Mouse (Mus musculus): ENCODE results near the gene Cby1. TPM values are rescaled to one million over a fixed set of nuclear protein-coding genes. Genes with fewer than 3 reads are reported as not detected.
"Not testable (repeated sequence)": the region's sequence is repeated elsewhere in the genome, so short reads cannot be mapped to it uniquely, and the experiment has no call there.

Gene Cby1
- polyA plus RNA-seq, 1 experiment from 2014 or later: 85.5 TPM

GRCm38 (mm10) chr15:79670249-79670971 lies 11.4 kb downstream of the Cby1 start, which contains the start of gene Tomm22:
Gene Tomm22 (plus strand): TSS chr15:79670861.
- peak within 1 kb of the TSS; percentile 88 for H3K9ac ChIP-seq
- H3K36me3 ChIP-seq (replicated peaks; ENCODE audit: control insufficient read depth, insufficient read depth): peaks cover 59% of the 10 kb centered on the region
- H3K9me3 ChIP-seq (ENCODE audit: control insufficient read depth, low read length): no peaks in the 10 kb centered on the region
- H3K27me3 ChIP-seq (ENCODE audit: control insufficient read depth, insufficient read depth, low read length): no peaks in the 10 kb centered on the region
- H3K4me1 ChIP-seq (replicated peaks; ENCODE audit: control insufficient read depth, insufficient read depth, low read length): peaks cover 4% of the 10 kb centered on the region; the same call in 1 of the 2 replicates
- no peak within 1 kb of the TSS for H3K27ac ChIP-seq
- peak; percentile 96 for ATAC-seq (ENCODE audit: low FRiP score)
- peak within 1 kb of the TSS; percentile 93 for H3K4me3 ChIP-seq (replicated peaks; ENCODE audit: low read length)
- WGBS: 21% methylated on average over 32 of the region's 33 CpGs
- peak; percentile 94 for DNase-seq (ENCODE audit: low spot score)
- peak within 1 kb of the TSS; percentile 79 for H3K4me2 ChIP-seq (replicated peaks)

GRCm38 (mm10) chr15:79670972-79671299 lies 11.9 kb downstream of the Cby1 start:
- Histone ChIP-seq H3K27me3 (ENCODE audit: control insufficient read depth, insufficient read depth, low read length) (no peaks in the 10 kb centered on the region), H3K36me3 (replicated peaks; ENCODE audit: control insufficient read depth, insufficient read depth) (peaks cover 59% of the 10 kb centered on the region), H3K9ac (peak overlapping the region; percentile 88), H3K9me3 (ENCODE audit: control insufficient read depth, low read length) (no peaks in the 10 kb centered on the region), H3K4me1 (replicated peaks; ENCODE audit: control insufficient read depth, insufficient read depth, low read length) (peaks cover 4% of the 10 kb centered on the region; the same call in 1 of the 2 replicates), H3K4me2 (replicated peaks) (peak overlapping the region; percentile 79), H3K4me3 (replicated peaks; ENCODE audit: low read length) (peak overlapping the region; percentile 93), H3K27ac (no peak overlapping the region)
- DNase-seq (ENCODE audit: low spot score) (no peak), ATAC-seq (ENCODE audit: low FRiP score) (peak; percentile 60)
- under 1% methylated on average over 37 of the region's 37 CpGs for WGBS

DNA sequence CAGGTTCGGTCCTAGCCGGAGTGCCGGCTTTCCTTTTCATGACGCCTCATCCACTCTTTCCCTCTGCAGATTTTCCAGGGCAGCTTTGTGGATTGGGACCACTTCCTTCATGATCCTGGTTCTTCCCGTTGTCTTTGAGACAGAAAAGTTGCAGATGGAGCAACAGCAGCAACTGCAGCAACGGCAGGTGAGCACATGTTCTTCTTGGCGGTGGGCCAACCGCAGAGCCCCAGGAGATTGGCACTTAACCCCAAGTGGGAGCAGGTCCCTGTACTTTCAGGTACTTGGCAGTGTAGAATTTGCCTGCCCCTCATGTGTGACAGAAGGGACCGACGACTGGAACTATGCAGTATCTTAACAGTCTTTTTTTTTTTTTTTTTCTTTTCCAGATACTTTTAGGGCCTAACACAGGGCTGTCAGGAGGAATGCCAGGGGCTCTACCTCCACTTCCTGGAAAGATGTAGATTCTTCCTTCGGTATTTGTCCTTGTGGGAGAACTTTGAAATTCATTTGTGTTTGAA lies 12.9 kb downstream of the Cby1 start:
- WGBS: 86% methylated on average over 11 of the region's 11 CpGs
- not testable (repeated sequence) for H3K27ac ChIP-seq; H3K4me1 ChIP-seq (replicated peaks; ENCODE audit: control insufficient read depth, insufficient read depth, low read length); ATAC-seq (ENCODE audit: low FRiP score); H3K27me3 ChIP-seq (ENCODE audit: control insufficient read depth, insufficient read depth, low read length); H3K9ac ChIP-seq; DNase-seq (ENCODE audit: low spot score); H3K9me3 ChIP-seq (ENCODE audit: control insufficient read depth, low read length)
- Histone ChIP-seq H3K4me3 (replicated peaks; ENCODE audit: low read length) (peak overlapping the region; percentile 93), H3K36me3 (replicated peaks; ENCODE audit: control insufficient read depth, insufficient read depth) (peaks cover 59% of the 10 kb centered on the region), H3K4me2 (replicated peaks) (peak overlapping the region; percentile 79)

DNA sequence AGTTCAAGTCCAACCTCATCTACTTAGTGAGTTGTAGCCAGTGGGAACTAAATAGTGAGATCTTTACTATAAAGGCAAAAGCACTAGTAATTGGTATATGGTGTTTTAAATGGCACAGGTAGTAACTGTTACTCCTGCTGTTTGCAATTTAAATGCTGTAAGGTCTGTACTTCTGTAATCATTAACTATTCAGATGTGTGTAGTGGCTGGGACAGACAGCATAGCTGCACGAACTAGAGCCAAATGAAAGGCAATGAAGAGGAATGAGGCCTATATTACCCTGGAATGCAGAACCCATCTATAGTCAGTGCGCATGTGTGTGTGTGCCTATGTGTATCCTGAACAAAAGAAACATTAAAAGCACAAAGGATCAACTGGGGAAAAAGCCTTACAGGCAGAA lies 18.9 kb downstream of the Cby1 start:
- Histone ChIP-seq H3K9ac (no peak overlapping the region), H3K4me2 (replicated peaks) (no peak overlapping the region), H3K4me1 (replicated peaks; ENCODE audit: control insufficient read depth, insufficient read depth, low read length) (peaks cover 9% of the 10 kb centered on the region; the same call in 1 of the 2 replicates), H3K36me3 (replicated peaks; ENCODE audit: control insufficient read depth, insufficient read depth) (peaks cover 43% of the 10 kb centered on the region), H3K27ac (no peak overlapping the region), H3K4me3 (replicated peaks; ENCODE audit: low read length) (no peak overlapping the region), H3K27me3 (ENCODE audit: control insufficient read depth, insufficient read depth, low read length) (no peaks in the 10 kb centered on the region), H3K9me3 (ENCODE audit: control insufficient read depth, low read length) (no peaks in the 10 kb centered on the region)
- ATAC-seq (ENCODE audit: low FRiP score) (no peak), DNase-seq (ENCODE audit: low spot score) (no peak)
- 87% methylated on average over 2 of the region's 2 CpGs for WGBS

DNA sequence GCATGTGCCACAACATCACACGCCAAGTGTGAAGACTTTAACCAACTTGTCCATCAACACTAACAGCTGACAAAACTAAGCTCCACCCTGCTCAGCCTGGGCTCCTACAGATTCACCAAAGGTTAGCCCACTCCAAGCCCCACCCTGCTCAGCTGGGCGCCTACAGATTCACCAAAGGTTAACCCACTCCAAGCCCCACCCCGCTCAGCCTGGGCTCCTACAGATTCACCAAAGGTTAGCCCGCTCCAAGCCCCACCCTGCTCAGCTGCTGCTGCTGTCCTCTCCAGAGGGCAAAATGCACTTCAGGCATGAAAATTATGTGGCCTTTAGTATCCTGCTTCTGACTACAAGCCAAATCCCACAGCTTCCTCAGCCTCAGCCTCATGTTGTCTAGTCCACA lies 23.0 kb downstream of the Cby1 start:
- Histone ChIP-seq H3K4me2 (replicated peaks) (no peak overlapping the region), H3K9ac (no peak overlapping the region), H3K9me3 (ENCODE audit: control insufficient read depth, low read length) (no peaks in the 10 kb centered on the region), H3K27ac (no peak overlapping the region), H3K27me3 (ENCODE audit: control insufficient read depth, insufficient read depth, low read length) (no peaks in the 10 kb centered on the region), H3K36me3 (replicated peaks; ENCODE audit: control insufficient read depth, insufficient read depth) (peaks cover 3% of the 10 kb centered on the region; the same call in 1 of the 2 replicates), H3K4me1 (replicated peaks; ENCODE audit: control insufficient read depth, insufficient read depth, low read length) (peaks cover 45% of the 10 kb centered on the region), H3K4me3 (replicated peaks; ENCODE audit: low read length) (no peak overlapping the region)
- WGBS: 83% methylated on average over 4 of the region's 4 CpGs
- ATAC-seq (ENCODE audit: low FRiP score): no peak
- DNase-seq (ENCODE audit: low spot score): no peak

DNA sequence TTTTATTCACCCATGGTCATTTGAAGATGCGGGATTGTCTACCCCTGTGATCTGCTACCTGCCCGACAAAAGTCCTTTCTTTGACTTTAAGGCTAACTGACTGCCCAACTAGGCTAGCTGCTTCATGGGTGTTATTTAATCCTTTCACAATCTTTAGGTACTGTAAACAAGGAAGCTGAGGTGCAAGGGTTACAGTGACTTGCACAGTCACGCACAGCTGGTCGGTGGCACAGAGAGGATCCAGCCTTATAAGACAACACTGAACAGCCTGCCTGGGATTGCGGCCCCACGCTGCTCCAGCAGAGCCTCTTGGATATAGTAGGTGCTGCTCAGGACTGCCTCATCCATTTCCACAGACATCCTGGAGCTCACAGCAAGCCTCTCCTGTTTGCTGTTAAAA lies 24.1 kb downstream of the Cby1 start:
- ATAC-seq (ENCODE audit: low FRiP score): no peak
- H3K27ac ChIP-seq: no peak overlapping the region
- no peak overlapping the region for H3K4me3 ChIP-seq (replicated peaks; ENCODE audit: low read length)
- no peaks in the 10 kb centered on the region for H3K9me3 ChIP-seq (ENCODE audit: control insufficient read depth, low read length)
- no peaks in the 10 kb centered on the region for H3K27me3 ChIP-seq (ENCODE audit: control insufficient read depth, insufficient read depth, low read length)
- H3K9ac ChIP-seq: no peak overlapping the region
- H3K4me2 ChIP-seq (replicated peaks): 0 out of 2 replicates have a peak overlapping the region, but pooled peaks have one; percentile 94
- DNase-seq (ENCODE audit: low spot score): no peak
- H3K36me3 ChIP-seq (replicated peaks; ENCODE audit: control insufficient read depth, insufficient read depth): no peaks in the 10 kb centered on the region
- H3K4me1 ChIP-seq (replicated peaks; ENCODE audit: control insufficient read depth, insufficient read depth, low read length): peaks cover 45% of the 10 kb centered on the region
- WGBS: 94% methylated on average over 6 of the region's 6 CpGs

- no peak overlapping the region for H3K27ac ChIP-seq
- 79% methylated on average over 19 of the region's 19 CpGs for WGBS
- peak overlapping the region; percentile 94 for H3K4me2 ChIP-seq (replicated peaks)
- H3K27me3 ChIP-seq (ENCODE audit: control insufficient read depth, insufficient read depth, low read length): no peaks in the 10 kb centered on the region
- DNase-seq (ENCODE audit: low spot score) (no peak), ATAC-seq (ENCODE audit: low FRiP score) (no peak)
- H3K4me1 ChIP-seq (replicated peaks; ENCODE audit: control insufficient read depth, insufficient read depth, low read length): peaks cover 50% of the 10 kb centered on the region
- peak overlapping the region; percentile 91; the same call in 1 of the 2 replicates for H3K4me3 ChIP-seq (replicated peaks; ENCODE audit: low read length)
- H3K9me3 ChIP-seq (ENCODE audit: control insufficient read depth, low read length): no peaks in the 10 kb centered on the region
- peak overlapping the region; percentile 94; the same call in 1 of the 2 replicates for H3K9ac ChIP-seq
- no peaks in the 10 kb centered on the region for H3K36me3 ChIP-seq (replicated peaks; ENCODE audit: control insufficient read depth, insufficient read depth)
Measured at GRCm38 (mm10) chr15:79683707-79684465, 24.9 kb downstream of the Cby1 start.

DNA sequence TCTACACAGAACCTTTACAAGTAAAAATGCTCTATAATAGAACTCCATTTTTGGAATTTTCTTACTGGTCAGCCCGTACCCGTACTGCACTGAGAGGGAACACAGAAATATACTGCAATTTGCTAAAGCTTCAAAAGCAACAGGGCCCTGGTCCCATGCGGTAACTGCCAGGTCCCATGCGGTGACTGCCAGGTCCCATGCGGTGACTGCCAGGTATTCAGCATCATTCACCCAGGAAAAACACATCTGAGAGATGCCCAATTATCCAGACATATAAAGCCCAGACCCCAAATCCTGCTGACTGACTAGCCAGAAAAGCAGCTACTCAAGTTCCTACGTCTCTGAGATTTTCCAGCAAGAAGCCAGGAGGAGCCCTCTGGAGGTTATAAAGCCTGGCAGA lies 25.6 kb downstream of the Cby1 start:
- WGBS: 83% methylated on average over 6 of the region's 6 CpGs
- DNase-seq (ENCODE audit: low spot score): no peak
- Histone ChIP-seq H3K4me1 (replicated peaks; ENCODE audit: control insufficient read depth, insufficient read depth, low read length) (peaks cover 50% of the 10 kb centered on the region), H3K9ac (peak overlapping the region; percentile 94), H3K9me3 (ENCODE audit: control insufficient read depth, low read length) (no peaks in the 10 kb centered on the region), H3K36me3 (replicated peaks; ENCODE audit: control insufficient read depth, insufficient read depth) (no peaks in the 10 kb centered on the region), H3K27ac (no peak overlapping the region), H3K4me3 (replicated peaks; ENCODE audit: low read length) (peak overlapping the region; percentile 91), H3K27me3 (ENCODE audit: control insufficient read depth, insufficient read depth, low read length) (no peaks in the 10 kb centered on the region), H3K4me2 (replicated peaks) (peak overlapping the region; percentile 94)
- ATAC-seq (ENCODE audit: low FRiP score): no peak

GRCm38 (mm10) chr15:79685141-79685641 lies 26.2 kb downstream of the Cby1 start:
- peak overlapping the region; percentile 94 for H3K4me2 ChIP-seq (replicated peaks)
- no peaks in the 10 kb centered on the region for H3K27me3 ChIP-seq (ENCODE audit: control insufficient read depth, insufficient read depth, low read length)
- ATAC-seq (ENCODE audit: low FRiP score) (no peak), DNase-seq (ENCODE audit: low spot score) (no peak)
- 52% methylated on average over 6 of the region's 6 CpGs for WGBS
- H3K9me3 ChIP-seq (ENCODE audit: control insufficient read depth, low read length): no peaks in the 10 kb centered on the region
- H3K4me3 ChIP-seq (replicated peaks; ENCODE audit: low read length): peak overlapping the region; percentile 91
- H3K36me3 ChIP-seq (replicated peaks; ENCODE audit: control insufficient read depth, insufficient read depth): no peaks in the 10 kb centered on the region
- H3K4me1 ChIP-seq (replicated peaks; ENCODE audit: control insufficient read depth, insufficient read depth, low read length): peaks cover 50% of the 10 kb centered on the region
- no peak overlapping the region for H3K27ac ChIP-seq
- peak overlapping the region; percentile 94 for H3K9ac ChIP-seq

All from hindbrain, embryonic 14.5 days (tissue).